Mouse (Mus musculus): Measurements from ENCODE around the gene Naga. TPM values are rescaled to one million over a fixed set of nuclear protein-coding genes. Genes with fewer than 3 reads are reported as not detected.
A peak's percentile ranks its signal among the peaks of the same experiment; 100 is the strongest.

The Naga gene
- polyA plus RNA-seq, 1 experiment from 2014 or later, result 22.8 TPM

DNA sequence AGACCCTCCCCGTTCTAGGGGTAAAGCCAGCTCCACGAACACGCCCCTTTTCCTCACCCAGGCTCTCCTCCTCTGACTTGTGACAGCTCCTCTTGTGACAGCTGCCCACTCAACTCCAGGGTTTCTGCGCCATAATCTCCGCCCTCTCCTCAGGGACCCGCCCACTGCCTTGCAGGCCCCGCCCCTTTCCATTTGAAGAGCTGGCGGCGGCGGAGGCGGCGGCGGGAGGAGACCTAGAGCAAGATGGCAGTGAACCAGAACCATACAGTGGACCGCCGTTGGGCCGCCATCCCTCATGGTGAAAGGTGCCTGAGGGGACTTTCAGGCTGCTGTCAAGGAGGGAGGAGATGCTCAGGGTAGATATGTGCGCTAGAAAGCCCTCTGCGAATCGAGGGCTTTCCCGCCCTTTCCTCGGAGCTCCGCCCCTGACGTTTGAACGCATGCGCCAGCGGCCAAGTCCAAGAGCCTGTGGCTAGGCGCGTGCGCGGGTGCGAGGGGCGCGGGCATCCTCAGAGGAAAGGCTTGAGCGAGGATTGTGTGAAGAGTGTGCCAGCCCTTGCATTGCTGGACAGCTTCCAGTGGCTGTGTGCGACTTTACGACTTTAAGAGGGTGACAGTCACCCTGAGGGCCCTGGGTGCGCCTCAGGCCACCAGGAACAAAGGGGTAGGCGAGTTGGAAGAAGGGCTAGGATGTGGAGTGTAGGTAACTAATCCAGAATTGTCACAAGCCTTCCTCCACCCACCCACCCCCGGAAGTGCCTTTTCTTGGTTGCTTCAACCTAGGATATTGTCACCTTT lies 39.8 kb downstream of the Naga start, which contains the start of gene Wbp2nl:
Gene Wbp2nl (plus strand): TSS at position 191 of the 798 bp plus-strand sequence.
- ATAC-seq (ENCODE audit: low FRiP score) (no peak), DNase-seq (ENCODE audit: low spot score) (no peak)

GRCm38 (mm10) chr15:82294059-82294458 lies 44.7 kb downstream of the Naga start:
- Histone ChIP-seq H3K36me3 (ENCODE audit: control insufficient read depth, insufficient read depth, low read length) (peaks cover 5% of the 10 kb centered on the region; the same call in 1 of the 2 replicates), H3K4me1 (replicated peaks; ENCODE audit: control insufficient read depth, insufficient read depth, low read length) (peaks cover 8% of the 10 kb centered on the region; the same call in 1 of the 2 replicates), H3K9me3 (ENCODE audit: control insufficient read depth, low read length) (no peaks in the 10 kb centered on the region), H3K27me3 (ENCODE audit: control insufficient read depth, insufficient read depth, low read length) (no peaks in the 10 kb centered on the region), H3K4me2 (replicated peaks; ENCODE audit: low read depth, low read length) (no peak overlapping the region), H3K4me3 (ENCODE audit: low read depth, low read length) (no peak overlapping the region), H3K27ac (ENCODE audit: low read depth, low read length) (no peak overlapping the region), H3K9ac (ENCODE audit: low read depth, low read length) (no peak overlapping the region)
- ATAC-seq (ENCODE audit: low FRiP score) (peak; percentile 25; the same call in 1 of the 2 replicates), DNase-seq (ENCODE audit: low spot score) (peak; percentile 53)
- WGBS, result 45% methylated on average over 8 of the region's 8 CpGs

More for the DNA sequence above, 39.8 kb downstream of the Naga start, which contains the start of gene Wbp2nl:
- H3K27ac ChIP-seq (ENCODE audit: low read depth, low read length), result no peak within 1 kb of the TSS
- no peak within 1 kb of the TSS for H3K4me2 ChIP-seq (replicated peaks; ENCODE audit: low read depth, low read length)
- no peak within 1 kb of the TSS for H3K9ac ChIP-seq (ENCODE audit: low read depth, low read length)
- H3K9me3 ChIP-seq (ENCODE audit: control insufficient read depth, low read length), result no peaks in the 10 kb centered on the region
- H3K27me3 ChIP-seq (ENCODE audit: control insufficient read depth, insufficient read depth, low read length), result no peaks in the 10 kb centered on the region
- no peak within 1 kb of the TSS for H3K4me3 ChIP-seq (ENCODE audit: low read depth, low read length)
- H3K4me1 ChIP-seq (replicated peaks; ENCODE audit: control insufficient read depth, insufficient read depth, low read length), result no peaks in the 10 kb centered on the region
- 61% methylated on average over 39 of the region's 39 CpGs for whole genome bisulfite sequencing
- H3K36me3 ChIP-seq (ENCODE audit: control insufficient read depth, insufficient read depth, low read length), result no peaks in the 10 kb centered on the region

DNA sequence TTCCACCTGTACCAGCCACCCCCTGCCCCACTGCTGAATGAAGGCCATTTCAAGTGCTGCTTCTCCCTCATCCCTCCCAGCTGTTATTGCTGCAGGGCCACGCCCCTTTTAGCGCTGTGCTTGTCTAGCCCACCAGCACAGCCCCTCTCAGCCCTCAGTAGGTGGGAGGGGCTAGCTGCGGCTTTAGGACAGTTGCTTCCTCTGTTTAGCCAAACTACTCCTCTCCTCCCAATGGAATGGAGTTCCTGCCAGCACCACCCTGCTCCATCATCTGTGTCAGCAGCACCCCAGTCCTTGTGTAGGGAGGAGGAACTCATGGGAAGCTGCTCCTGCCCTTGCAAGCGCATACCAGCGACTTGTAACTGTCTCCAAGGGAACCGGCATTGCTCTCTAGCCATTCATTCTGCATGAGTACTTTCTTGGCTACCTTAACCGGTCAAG lies 45.4 kb downstream of the Naga start:
- Histone ChIP-seq H3K9me3 (ENCODE audit: control insufficient read depth, low read length) (no peaks in the 10 kb centered on the region), H3K27ac (ENCODE audit: low read depth, low read length) (0 out of 2 replicates have a peak overlapping the region, but pooled peaks have one; percentile 53), H3K36me3 (ENCODE audit: control insufficient read depth, insufficient read depth, low read length) (peaks cover 8% of the 10 kb centered on the region; the same call in 1 of the 2 replicates), H3K9ac (ENCODE audit: low read depth, low read length) (peak overlapping the region; percentile 16; the same call in 1 of the 2 replicates), H3K4me2 (replicated peaks; ENCODE audit: low read depth, low read length) (0 out of 2 replicates have a peak overlapping the region, but pooled peaks have one; percentile 11), H3K4me3 (ENCODE audit: low read depth, low read length) (no peak overlapping the region), H3K4me1 (replicated peaks; ENCODE audit: control insufficient read depth, insufficient read depth, low read length) (peaks cover 8% of the 10 kb centered on the region; the same call in 1 of the 2 replicates), H3K27me3 (ENCODE audit: control insufficient read depth, insufficient read depth, low read length) (no peaks in the 10 kb centered on the region)
- ATAC-seq (ENCODE audit: low FRiP score) (peak; percentile 91), DNase-seq (ENCODE audit: low spot score) (peak; percentile 80)
- 7% methylated on average over 7 of the region's 7 CpGs for WGBS

GRCm38 (mm10) chr15:82292851-82293250 lies 45.9 kb downstream of the Naga start:
- H3K9me3 ChIP-seq (ENCODE audit: control insufficient read depth, low read length), result no peaks in the 10 kb centered on the region
- ATAC-seq (ENCODE audit: low FRiP score) (peak; percentile 61), DNase-seq (ENCODE audit: low spot score) (no peak)
- peaks cover 8% of the 10 kb centered on the region; the same call in 1 of the 2 replicates for H3K4me1 ChIP-seq (replicated peaks; ENCODE audit: control insufficient read depth, insufficient read depth, low read length)
- WGBS, result 22% methylated on average over 5 of the region's 5 CpGs
- no peaks in the 10 kb centered on the region for H3K27me3 ChIP-seq (ENCODE audit: control insufficient read depth, insufficient read depth, low read length)
- no peak overlapping the region; the same call in 1 of the 2 replicates for H3K9ac ChIP-seq (ENCODE audit: low read depth, low read length)
- H3K27ac ChIP-seq (ENCODE audit: low read depth, low read length), result peak overlapping the region; percentile 45; the same call in 1 of the 2 replicates
- 0 out of 2 replicates have a peak overlapping the region, but pooled peaks have one; percentile 7 for H3K4me2 ChIP-seq (replicated peaks; ENCODE audit: low read depth, low read length)
- peaks cover 8% of the 10 kb centered on the region; the same call in 1 of the 2 replicates for H3K36me3 ChIP-seq (ENCODE audit: control insufficient read depth, insufficient read depth, low read length)
- H3K4me3 ChIP-seq (ENCODE audit: low read depth, low read length), result no peak overlapping the region

GRCm38 (mm10) chr15:82290252-82290651 lies 48.5 kb downstream of the Naga start:
- Histone ChIP-seq H3K4me1 (replicated peaks; ENCODE audit: control insufficient read depth, insufficient read depth, low read length) (peaks cover 8% of the 10 kb centered on the region; the same call in 1 of the 2 replicates), H3K27me3 (ENCODE audit: control insufficient read depth, insufficient read depth, low read length) (no peaks in the 10 kb centered on the region), H3K4me3 (ENCODE audit: low read depth, low read length) (no peak overlapping the region), H3K9me3 (ENCODE audit: control insufficient read depth, low read length) (no peaks in the 10 kb centered on the region), H3K4me2 (replicated peaks; ENCODE audit: low read depth, low read length) (no peak overlapping the region), H3K27ac (ENCODE audit: low read depth, low read length) (no peak overlapping the region), H3K9ac (ENCODE audit: low read depth, low read length) (no peak overlapping the region), H3K36me3 (ENCODE audit: control insufficient read depth, insufficient read depth, low read length) (peaks cover 12% of the 10 kb centered on the region; the same call in 1 of the 2 replicates)
- DNase-seq (ENCODE audit: low spot score) (no peak), ATAC-seq (ENCODE audit: low FRiP score) (no peak)
- WGBS, result 90% methylated on average over 7 of the region's 7 CpGs

DNA sequence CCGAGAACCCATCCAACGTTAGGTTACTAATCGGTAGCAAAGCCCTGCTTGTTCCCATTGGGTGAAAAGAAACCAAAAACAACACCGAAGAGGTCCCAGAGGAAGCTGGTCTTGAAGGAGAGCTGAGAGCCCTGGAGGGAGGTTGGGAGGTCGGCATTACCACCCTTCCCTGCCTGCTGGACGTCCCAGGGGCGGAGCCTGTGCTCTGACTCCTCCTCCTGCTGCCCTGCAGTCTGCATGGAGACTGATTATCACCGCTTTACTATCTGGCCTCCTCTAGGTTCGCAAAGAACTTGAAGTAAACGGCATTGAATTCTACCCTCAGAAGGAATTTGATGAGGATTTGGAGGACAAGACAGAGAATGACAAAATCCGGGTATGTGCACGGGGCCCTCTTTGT lies 52.6 kb downstream of the Naga start:
- ATAC-seq (ENCODE audit: low FRiP score), result no peak
- no peak overlapping the region for H3K27ac ChIP-seq (ENCODE audit: low read depth, low read length)

DNA sequence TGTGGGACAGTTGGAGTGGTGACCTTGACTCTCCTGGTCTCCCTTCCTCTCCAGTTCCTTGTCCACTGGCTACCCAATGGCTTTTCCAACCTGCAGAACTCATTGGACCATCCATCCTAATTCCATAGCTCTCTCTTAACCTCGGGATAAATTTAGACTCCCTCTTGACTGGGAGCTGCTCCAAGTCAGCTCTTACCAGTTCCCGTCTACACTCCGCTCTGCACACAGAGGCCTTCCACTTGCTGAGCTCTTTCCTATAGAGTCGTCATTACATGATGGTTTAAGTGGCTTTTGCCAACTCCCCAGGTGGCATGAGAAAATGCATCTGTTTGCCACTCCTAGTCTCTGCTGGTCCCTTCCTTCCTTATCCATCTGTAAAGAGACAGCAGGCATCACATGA lies 58.1 kb downstream of the Naga start:
- no peak overlapping the region for H3K4me3 ChIP-seq (ENCODE audit: low read depth, low read length)
- no peaks in the 10 kb centered on the region for H3K27me3 ChIP-seq (ENCODE audit: control insufficient read depth, insufficient read depth, low read length)
- WGBS, result 90% methylated on average over 4 of the region's 4 CpGs
- H3K4me2 ChIP-seq (replicated peaks; ENCODE audit: low read depth, low read length), result no peak overlapping the region
- H3K36me3 ChIP-seq (ENCODE audit: control insufficient read depth, insufficient read depth, low read length), result peaks cover 15% of the 10 kb centered on the region
- H3K27ac ChIP-seq (ENCODE audit: low read depth, low read length), result no peak overlapping the region
- H3K9me3 ChIP-seq (ENCODE audit: control insufficient read depth, low read length), result no peaks in the 10 kb centered on the region
- peaks cover 5% of the 10 kb centered on the region for H3K4me1 ChIP-seq (replicated peaks; ENCODE audit: control insufficient read depth, insufficient read depth, low read length)
- DNase-seq (ENCODE audit: low spot score) (no peak), ATAC-seq (ENCODE audit: low FRiP score) (no peak)
- H3K9ac ChIP-seq (ENCODE audit: low read depth, low read length), result no peak overlapping the region

More for the DNA sequence above, 52.6 kb downstream of the Naga start:
- H3K36me3 ChIP-seq (ENCODE audit: control insufficient read depth, insufficient read depth, low read length), result peaks cover 18% of the 10 kb centered on the region
- 72% methylated on average over 12 of the region's 12 CpGs for WGBS
- H3K4me3 ChIP-seq (ENCODE audit: low read depth, low read length), result no peak overlapping the region
- no peaks in the 10 kb centered on the region for H3K9me3 ChIP-seq (ENCODE audit: control insufficient read depth, low read length)
- no peaks in the 10 kb centered on the region for H3K4me1 ChIP-seq (replicated peaks; ENCODE audit: control insufficient read depth, insufficient read depth, low read length)
- no peak overlapping the region for H3K9ac ChIP-seq (ENCODE audit: low read depth, low read length)
- H3K4me2 ChIP-seq (replicated peaks; ENCODE audit: low read depth, low read length), result no peak overlapping the region
- H3K27me3 ChIP-seq (ENCODE audit: control insufficient read depth, insufficient read depth, low read length), result no peaks in the 10 kb centered on the region
- no peak for DNase-seq (ENCODE audit: low spot score)
